Mouse (Mus musculus) adrenal gland (tissue): ENCODE results near the gene 1700020A23Rik.

Experiments used
- intact Hi-C: fragments of 180-260 bp; cut with DNase I; formaldehyde crosslinking; loops from one replicate; pipeline ENCODE4 v1.15.1; 2025

The 1700020A23Rik gene

DNA sequence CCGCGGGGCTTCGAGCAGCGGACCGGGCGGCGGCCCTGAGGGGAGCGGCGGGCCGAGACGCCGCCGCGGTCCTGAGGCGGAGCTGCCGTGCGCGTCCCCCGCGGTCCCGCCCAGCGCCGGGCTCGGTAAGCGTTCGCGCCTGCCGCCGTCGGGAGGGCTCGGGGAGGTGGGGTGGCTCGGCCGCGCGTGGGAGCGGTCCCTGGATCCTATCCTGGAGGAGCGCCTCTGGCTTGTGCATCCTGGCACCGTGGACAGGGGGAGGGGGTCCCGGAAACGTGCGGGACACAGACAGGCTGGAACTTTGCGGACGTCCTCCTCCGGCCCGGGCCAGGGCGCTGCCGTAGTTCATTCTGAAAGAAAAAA is 45.4 kb downstream of the 1700020A23Rik start:
- intact Hi-C loops = loop anchor here (5.0 kb wide), 1 partner anchor 47 kb away; no protein-coding TSS in a partner anchor

DNA sequence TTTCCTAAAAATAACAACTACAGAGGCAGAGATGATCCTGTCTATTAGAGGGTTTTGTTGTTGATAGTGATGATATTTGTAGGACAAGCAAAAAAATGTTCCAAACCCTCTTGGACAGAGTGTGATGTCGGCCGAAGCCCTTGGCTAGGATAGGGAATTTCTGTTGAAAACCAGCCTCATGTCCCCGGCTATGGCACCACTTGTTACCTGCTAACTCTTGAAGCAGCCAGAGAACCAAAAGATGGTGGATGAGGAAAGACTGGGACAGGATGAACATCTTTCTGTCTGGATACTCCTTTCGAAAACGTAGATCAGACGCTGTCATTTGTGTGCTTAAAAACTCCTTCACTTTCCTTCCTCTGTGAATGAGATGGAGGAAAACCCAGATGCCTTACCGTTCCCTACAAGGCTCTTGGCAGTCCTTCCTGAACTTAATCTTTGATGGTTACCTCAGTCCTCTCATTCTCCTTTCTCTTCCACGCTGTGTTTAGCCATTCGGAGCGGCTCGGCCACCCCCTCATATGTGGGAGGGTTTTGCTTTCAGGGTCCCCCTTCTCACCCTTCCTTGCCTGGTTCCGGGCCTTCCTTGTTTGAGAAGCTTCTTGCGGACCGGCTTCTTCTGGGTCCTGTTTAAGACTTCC is 46.1 kb downstream of the 1700020A23Rik start:
- intact Hi-C loops = loop anchor here (5.0 kb wide), 1 partner anchor 46 kb away; no protein-coding TSS in a partner anchor

DNA sequence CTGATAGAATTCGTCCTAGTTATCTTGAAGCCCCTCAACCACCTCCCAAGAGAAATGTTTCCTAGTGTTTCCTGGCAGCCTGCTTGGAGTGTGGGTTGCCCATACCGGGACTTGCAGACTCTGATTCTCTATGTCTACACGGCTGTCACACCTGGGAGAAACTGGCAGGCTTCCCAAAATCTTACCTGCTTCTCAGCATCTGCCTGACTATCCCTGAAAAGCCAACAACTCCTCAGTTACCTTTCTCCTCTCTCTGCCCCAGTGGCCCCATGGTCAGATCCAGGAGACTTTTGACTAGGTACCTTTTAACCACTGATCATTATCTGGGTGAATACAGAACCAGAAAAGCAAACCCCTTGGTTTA is 46.6 kb downstream of the 1700020A23Rik start:
- intact Hi-C loops = loop anchor here (5.0 kb wide), 1 partner anchor 46 kb away; no protein-coding TSS in a partner anchor

DNA sequence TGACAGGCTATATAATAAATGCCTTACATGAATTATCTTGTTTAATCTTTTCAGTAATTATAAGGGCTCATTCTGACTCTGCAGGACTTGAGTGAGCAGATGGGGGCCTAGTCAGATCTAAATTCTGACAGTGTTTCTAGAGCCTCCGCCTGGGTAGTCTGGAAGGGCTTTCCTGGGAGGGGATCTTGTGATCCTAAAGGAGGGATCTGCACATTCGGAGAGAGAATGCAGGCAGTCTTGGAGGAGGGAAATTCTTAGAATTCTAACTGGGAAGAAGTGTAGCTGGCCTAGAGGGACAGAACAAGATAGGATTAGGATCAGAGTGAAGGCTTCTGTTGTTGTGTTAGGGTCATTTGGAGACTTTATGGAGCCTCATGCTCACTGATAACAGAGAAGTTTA is 47.2 kb downstream of the 1700020A23Rik start:
- intact Hi-C loops = loop anchor here (5.0 kb wide), 1 partner anchor 45 kb away; no protein-coding TSS in a partner anchor

DNA sequence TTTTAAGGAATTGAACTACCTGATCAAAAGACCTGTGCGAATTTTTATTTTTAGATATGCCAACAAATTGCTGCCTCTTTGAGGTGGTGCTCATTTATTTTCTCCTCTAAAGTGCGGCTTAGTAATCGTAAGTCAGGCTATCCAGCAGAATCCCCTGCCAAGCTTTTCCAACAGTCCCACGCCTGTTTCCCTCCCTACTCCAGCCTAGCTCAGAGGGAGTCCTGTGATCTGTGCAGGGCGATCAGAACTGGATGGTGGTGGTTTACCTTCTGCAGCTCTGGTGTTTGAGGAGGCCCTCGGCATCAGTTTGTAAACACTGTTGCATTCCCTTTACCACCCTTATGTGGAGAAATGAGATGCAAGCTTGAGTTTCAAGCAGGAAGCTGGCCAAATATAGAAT is 48.4 kb downstream of the 1700020A23Rik start:
- intact Hi-C loops = loop anchor here (5.0 kb wide), 1 partner anchor 44 kb away; no protein-coding TSS in a partner anchor

DNA sequence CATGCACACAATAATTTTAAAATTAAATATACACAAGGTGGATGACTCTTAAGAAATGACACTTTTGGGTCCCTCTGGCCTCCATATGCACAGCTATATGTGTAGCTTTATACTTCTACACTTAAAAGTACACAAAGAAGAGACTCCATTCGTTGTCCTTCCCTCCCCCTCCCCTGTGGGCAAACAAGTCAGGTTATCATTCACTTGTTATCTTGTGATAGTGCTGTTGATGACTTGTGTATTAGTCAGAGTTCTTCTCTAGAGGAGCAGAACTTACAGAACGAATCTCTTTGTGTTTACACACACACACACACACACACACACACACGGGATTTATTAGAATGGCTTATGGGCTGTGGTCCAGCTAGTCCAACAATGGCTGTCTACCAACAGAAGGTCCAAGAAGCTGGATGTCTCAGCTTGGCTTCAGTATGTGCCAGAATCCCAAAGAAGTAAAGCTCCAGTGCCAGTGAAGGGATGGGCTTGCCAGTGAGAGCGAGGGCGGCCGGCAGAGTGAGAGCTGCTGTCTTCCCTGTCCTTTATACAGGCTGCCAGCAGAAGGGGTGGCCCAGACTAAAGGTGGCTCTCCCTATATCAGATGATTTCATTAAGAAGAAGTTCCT is 49.8 kb downstream of the 1700020A23Rik start:
- intact Hi-C loops = loop anchor here (5.0 kb wide), 1 partner anchor 42 kb away; no protein-coding TSS in a partner anchor
